Mouse (Mus musculus) gastrocnemius, postnatal 4 days (tissue): ENCODE data around the gene Mettl18. TPM values are rescaled to one million over a fixed set of nuclear protein-coding genes. Genes with fewer than 3 reads are reported as not detected.
A peak's percentile ranks its signal among the peaks of the same experiment; 100 is the strongest.
"Not testable (repeated sequence)": the region's sequence is repeated elsewhere in the genome, so short reads cannot be mapped to it uniquely, and the experiment has no call there.

Source experiments
- DNase-seq, 2 experiments: peaks; one replicate each; pipeline ENCODE4 v3.0.0; 2021 to 2022; ENCODE audit warnings: low spot score in 2 of 2, mixed read lengths in 2 of 2
- long read RNA-seq, 2 experiments: library from polyadenylated mRNA; stranded (forward); transcript quantifications; one replicate each; pipeline ENCODE4 v2.0.0; 2021
- total RNA-seq, 2 experiments: library from RNA; stranded (reverse); gene quantifications; 2 replicates each; pipeline ENCODE4 v1.2.3; 2021

The Mettl18 gene
- total RNA-seq = 1 to 10 TPM; 2.7 to 3.9 TPM
- long read RNA-seq, experiment 1, partial matches to known transcripts = 0 of 6 reads
- long read RNA-seq, experiment 1, other reads (novel, unspliced or antisense) = 1 of 6 reads
- long read RNA-seq, experiment 2, partial matches to known transcripts = 0 of 2 reads
- long read RNA-seq, experiment 2, other reads (novel, unspliced or antisense) = 0 of 2 reads

- peak; percentile 77 to 89 for DNase-seq
Measured at GRCm38 (mm10) chr1:163994721-163995608, at the start of gene Mettl18, which contains the start of gene BC055324. Gene Mettl18, plus strand, starts transcription at chr1:163994889. Gene BC055324, minus strand, starts transcription at chr1:163994796.

GRCm38 (mm10) chr1:163953396-163953795, 41.3 kb upstream of the Mettl18 start:
- DNase-seq = no peak

- DNase-seq = no peak
Measured at GRCm38 (mm10) chr1:163958036-163958435, 36.7 kb upstream of the Mettl18 start.

- DNase-seq = no peak
Measured at GRCm38 (mm10) chr1:163964008-163964689, 30.5 kb upstream of the Mettl18 start.

- DNase-seq = no peak
Measured at GRCm38 (mm10) chr1:163974471-163974870, 20.2 kb upstream of the Mettl18 start.

GRCm38 (mm10) chr1:163975088-163975487, 19.6 kb upstream of the Mettl18 start:
- no peak for DNase-seq

GRCm38 (mm10) chr1:163976515-163976914, 18.2 kb upstream of the Mettl18 start:
- no peak for DNase-seq

GRCm38 (mm10) chr1:163992371-163992770, 2.3 kb upstream of the Mettl18 start:
- no peak for DNase-seq

GRCm38 (mm10) chr1:163994173-163994720, 442 bp upstream of the Mettl18 start:
- no peak for DNase-seq

- DNase-seq = no peak
Measured at GRCm38 (mm10) chr1:163995609-163995913, 872 bp downstream of the Mettl18 start.

GRCm38 (mm10) chr1:164001831-164002452, 7.3 kb downstream of the Mettl18 start:
- DNase-seq = no peak

GRCm38 (mm10) chr1:164004311-164004710, 9.6 kb downstream of the Mettl18 start:
- DNase-seq = no peak

GRCm38 (mm10) chr1:164009235-164009634, 14.5 kb downstream of the Mettl18 start:
- no peak for DNase-seq

- no peak for DNase-seq
Measured at GRCm38 (mm10) chr1:164014616-164015015, 19.9 kb downstream of the Mettl18 start.

- no peak for DNase-seq
Measured at GRCm38 (mm10) chr1:164018221-164018896, 23.7 kb downstream of the Mettl18 start.

- no peak for DNase-seq
Measured at GRCm38 (mm10) chr1:164019789-164020188, 25.1 kb downstream of the Mettl18 start.

GRCm38 (mm10) chr1:164020746-164021145, 26.1 kb downstream of the Mettl18 start:
- DNase-seq = not testable (repeated sequence)

- not testable (repeated sequence) for DNase-seq
Measured at GRCm38 (mm10) chr1:164022106-164022505, 27.4 kb downstream of the Mettl18 start.

GRCm38 (mm10) chr1:164025685-164026084, 31.0 kb downstream of the Mettl18 start:
- no peak for DNase-seq

GRCm38 (mm10) chr1:164027416-164027815, 32.7 kb downstream of the Mettl18 start:
- no peak for DNase-seq
